In genomic region chr13:64091006-64091405, GRCm38 (mm10) we compare ENCODE assay signal across 25 mouse cellular contexts. TPM values are rescaled to one million over a fixed set of nuclear protein-coding genes. Genes with fewer than 3 reads are reported as not detected.
DNase-seq lines count a peak whose midpoint lies in the region; TF ChIP-seq lines count a peak whose summit lies in the region.
"Had no signal": no experiment of that assay in that cellular context is flagged by ENCODE, and none has a peak within 500 bp of the region (broad histone marks: within the 10 kb centered on the region; RNA-seq: fewer than 3 reads in every experiment).

No protein-coding gene starts in this region.

- peak; percentile 13 to 17 for DNase-seq in cerebellum, postnatal 14 days
- no peak for DNase-seq in cerebellum, adult 9-11 months
- peak; percentile 16 for DNase-seq in left cerebral cortex, postnatal 4 days
- no peak for DNase-seq in left cerebral cortex, postnatal 36 days (ENCODE audit: low spot score in 2 of 2)
- DNase-seq in Muller cell, postnatal 12 days (ENCODE audit: inconsistent ontology term), result peak; percentile 56
- DNase-seq in brain, embryonic 14.5 days (ENCODE audit: low read depth), result peak; percentile 12
- no peak for DNase-seq in T-cell, adult 2 months (ENCODE audit: low spot score)
- DNase-seq: adrenal gland, adult 2 months; adrenal gland, postnatal 10 days; adrenal gland, postnatal 25 days; cerebellum, adult 11-12 months; cerebellum, adult 8-10 months; cerebellum, postnatal 25 days had no signal

- intact Hi-C loops in left cerebral cortex, postnatal 4 days (cut with DNase I), result no loop called here
- intact Hi-C loops in left cerebral cortex, postnatal 36 days (cut with DNase I), result no loop called here

- no peak for TF ChIP-seq CTCF in brain, embryonic 14.5 days (IDR thresholded peaks at IDR 0.05; ENCODE audit: borderline replicate concordance, extremely low read depth, insufficient read depth, insufficient read length)

- no peak for TF ChIP-seq POLR2A in brain, embryonic 14.5 days (IDR thresholded peaks at IDR 0.05; ENCODE audit: borderline replicate concordance, extremely low read depth, insufficient read depth, insufficient read length, poor library complexity, severe bottlenecking)

RNA-seq across cellular contexts. Expression of gene Hsd17b3, which starts 2.0 kb away (rescaled TPM):
- under 1 TPM in 1 of 2 experiments, not detected in 1; 0.64 TPM for total RNA-seq in left cerebral cortex, postnatal 4 days (2021)
- not detected for total RNA-seq in left cerebral cortex, postnatal 36 days (2021)
- polyA plus RNA-seq in brain, embryonic 14.5 days (2012; rRNA removed), result 0.19 and 0.25 TPM in 2 replicates
- total RNA-seq: adrenal gland, postnatal 10 days; adrenal gland, postnatal 4 days; MEL had no signal
- polyA plus RNA-seq: adrenal gland, adult 2 months; C2C12; cortical plate, adult 2 months; embryonic facial prominence, embryonic 10.5 days; embryonic facial prominence, embryonic 12.5 days; embryonic facial prominence, embryonic 14.5 days; forebrain, embryonic 11.5 days; forebrain, embryonic 13.5 days; forebrain, embryonic 16.5 days; frontal cortex, adult 2 months; Patski had no signal

RNA-seq across cellular contexts. Expression of gene Slc35d2, which starts 38.2 kb away (rescaled TPM):
- total RNA-seq in left cerebral cortex, postnatal 4 days (2021), result 1 to 10 TPM in 1 of 2 experiments, under 1 TPM in 1; 0.96 to 1.2 TPM
- total RNA-seq in left cerebral cortex, postnatal 36 days (2021), result under 1 TPM; 0.67 to 0.77 TPM
- 0.95 and 1.2 TPM in 2 replicates for polyA plus RNA-seq in brain, embryonic 14.5 days (2012; rRNA removed)

Comparison
In these comparisons a context has a peak if more than half of its experiments do, and no peak if none do; other contexts are left out.
1. DNase-seq: peak in cerebellum, postnatal 14 days (2 of 2), left cerebral cortex, postnatal 4 days (single experiment), Muller cell, postnatal 12 days (single experiment) and brain, embryonic 14.5 days (single experiment); none in cerebellum, adult 9-11 months (single experiment), left cerebral cortex, postnatal 36 days (0 of 2) and T-cell, adult 2 months (single experiment).